Mouse (Mus musculus) forebrain, postnatal 0 days (tissue): ENCODE measurements at regions not wholly inside any gene's neighbourhood (a gene's known extent, or its start where the extent isn't known, plus 50 kb on each side); places are given as distances from the start of the nearest gene placed in this dataset.

Experiments used
- ATAC-seq: fragments of 200-750 bp; cut with Nextera tagmentation; 2 replicates; pipeline ENCODE4 v1.8.0; 2017; ENCODE audit warnings: mild to moderate bottlenecking, moderate library complexity
- DNase-seq: peaks from one replicate; pipeline ENCODE4 v3.0.0-alpha.2; 2015
- H3K27ac ChIP-seq: fragments of 300-500 bp; sonication (generic); 2 replicates; pipeline ENCODE4 v1.5.1; 2014; ENCODE audit warnings: low read depth, mild to moderate bottlenecking, antibody characterized with exemption, low read length, moderate library complexity, mixed read lengths
- H3K27me3 ChIP-seq: fragments of 300-500 bp; sonication (generic); 2 replicates; pipeline ENCODE4 v1.6.1; 2014; ENCODE audit warnings: mild to moderate bottlenecking, low read length, mixed read lengths; ENCODE audit not compliant: insufficient read depth
- H3K36me3 ChIP-seq: fragments of 300-500 bp; sonication (generic); 2 replicates; pipeline ENCODE4 v1.6.1; 2014; ENCODE audit warnings: mild to moderate bottlenecking, moderate library complexity; ENCODE audit not compliant: insufficient read depth
- H3K4me1 ChIP-seq: fragments of 300-500 bp; sonication (generic); 2 replicates; pipeline ENCODE4 v1.6.1; 2014; ENCODE audit warnings: antibody characterized with exemption; ENCODE audit not compliant: insufficient read depth
- H3K4me2 ChIP-seq: fragments of 300-500 bp; sonication (generic); 2 replicates; pipeline ENCODE4 v1.6.1; 2014; ENCODE audit warnings: low read depth, mild to moderate bottlenecking, moderate library complexity
- H3K4me3 ChIP-seq: fragments of 300-500 bp; sonication (generic); 2 replicates; pipeline ENCODE4 v1.5.1; 2014; ENCODE audit warnings: low read depth, low read length, mixed read lengths
- H3K9ac ChIP-seq: fragments of 300-500 bp; sonication (generic); 2 replicates; pipeline ENCODE4 v1.6.1; 2014; ENCODE audit warnings: mild to moderate bottlenecking
- H3K9me3 ChIP-seq: fragments of 300-500 bp; sonication (generic); 2 replicates; pipeline ENCODE4 v1.6.1; 2016; ENCODE audit warnings: low read length
- CTCF ChIP-seq: sonication (generic); IDR thresholded peaks from 2 replicates; pipeline ENCODE4 v1.5.1; 2016; ENCODE audit warnings: antibody characterized with exemption, control low read depth, low read depth
- WGBS: fragments of 180-500 bp; shearing (Covaris S2); extraction: QIAGEN DNeasy Blood & Tissue Kit; methylation state at CpG from one replicate; pipeline ENCODE4 v1.1.7; 2014; 5-methylcytosine and 5-hydroxymethylcytosine counted together

GRCm38 (mm10) chr6:105549366-105549765 lies 128.1 kb upstream of the Cntn4 start:
- no peak overlapping the region for H3K27ac ChIP-seq
- TF ChIP-seq CTCF = no peak
- H3K27me3 ChIP-seq = no peaks in the 10 kb centered on the region
- 75% methylated on average over 1 of the region's 1 CpGs for WGBS
- H3K9ac ChIP-seq = no peak overlapping the region
- DNase-seq = no peak
- no peak for ATAC-seq
- H3K4me1 ChIP-seq = no peaks in the 10 kb centered on the region
- no peaks in the 10 kb centered on the region for H3K9me3 ChIP-seq
- no peak overlapping the region for H3K4me3 ChIP-seq
- no peaks in the 10 kb centered on the region for H3K36me3 ChIP-seq
- H3K4me2 ChIP-seq = no peak overlapping the region

GRCm38 (mm10) chr6:105568301-105568700 lies 109.2 kb upstream of the Cntn4 start:
- H3K4me1 ChIP-seq = no peaks in the 10 kb centered on the region
- no peaks in the 10 kb centered on the region for H3K27me3 ChIP-seq
- no peaks in the 10 kb centered on the region for H3K36me3 ChIP-seq
- no peak overlapping the region for H3K27ac ChIP-seq
- ATAC-seq (no peak), DNase-seq (peak; percentile 49)
- no peak overlapping the region for H3K9ac ChIP-seq
- H3K4me3 ChIP-seq = no peak overlapping the region
- no peak for TF ChIP-seq CTCF
- 51% methylated on average over 3 of the region's 3 CpGs for WGBS
- no peak overlapping the region for H3K4me2 ChIP-seq
- no peaks in the 10 kb centered on the region for H3K9me3 ChIP-seq

- Histone ChIP-seq H3K9ac (no peak overlapping the region), H3K36me3 (no peaks in the 10 kb centered on the region), H3K4me3 (no peak overlapping the region), H3K27ac (no peak overlapping the region), H3K4me2 (no peak overlapping the region), H3K4me1 (no peaks in the 10 kb centered on the region), H3K27me3 (no peaks in the 10 kb centered on the region), H3K9me3 (no peaks in the 10 kb centered on the region)
- ATAC-seq (peak; percentile 36; the same call in 1 of the 2 replicates), DNase-seq (peak; percentile 11)
- 49% methylated on average over 2 of the region's 2 CpGs for WGBS
- TF ChIP-seq CTCF = no peak
Measured at GRCm38 (mm10) chr6:105569103-105569502, 108.4 kb upstream of the Cntn4 start.

- Histone ChIP-seq H3K9ac (no peak overlapping the region), H3K36me3 (no peaks in the 10 kb centered on the region), H3K27me3 (no peaks in the 10 kb centered on the region), H3K4me1 (no peaks in the 10 kb centered on the region), H3K4me2 (no peak overlapping the region), H3K4me3 (no peak overlapping the region), H3K27ac (no peak overlapping the region), H3K9me3 (no peaks in the 10 kb centered on the region)
- WGBS = 42% methylated on average over 2 of the region's 2 CpGs
- peak; percentile 76 for ATAC-seq
- DNase-seq = peak; percentile 29
- TF ChIP-seq CTCF = no peak
Measured at GRCm38 (mm10) chr6:105604234-105604633, 73.2 kb upstream of the Cntn4 start.
